Mouse (Mus musculus) heart, adult 2 months (tissue): Measurements from ENCODE around the gene Htr5b.

ENCODE experiments used
- CTCF ChIP-seq: fragments of 200-600 bp; IDR thresholded peaks from 2 replicates; pipeline ENCODE4 v1.8.1; 2022; ENCODE audit warnings: antibody characterized with exemption, mild to moderate bottlenecking, moderate library complexity
- EP300 ChIP-seq: fragments of 200-500 bp; IDR thresholded peaks from 2 replicates; pipeline ENCODE4 v1.6.1; 2011; ENCODE audit warnings: low read depth, low read length, control low read depth; ENCODE audit not compliant: insufficient read depth
- POLR2A ChIP-seq: fragments of 200-500 bp; IDR thresholded peaks from 2 replicates; pipeline ENCODE4 v1.6.1; 2011; ENCODE audit warnings: mild to moderate bottlenecking, low read depth, low read length, control low read depth; ENCODE audit not compliant: insufficient read depth

- TF ChIP-seq CTCF = no peak
- TF ChIP-seq POLR2A = no peak
- TF ChIP-seq EP300 = no peak
Measured at GRCm38 (mm10) chr1:121550801-121551456, 22.7 kb upstream of the Htr5b start.
